Mouse (Mus musculus) E14TG2a.4 (cell line): Measurements from ENCODE around the gene Cyth1.

Source experiments
- CTCF ChIP-seq: conservative IDR thresholded peaks from 2 replicates; pipeline ENCODE4 v1.5.1; 2014; ENCODE audit warnings: low read length
- NANOG ChIP-seq: IDR thresholded peaks from 2 replicates; pipeline ENCODE4 v1.6.1; 2014; ENCODE audit warnings: borderline replicate concordance, low read length, mixed read lengths

DNA sequence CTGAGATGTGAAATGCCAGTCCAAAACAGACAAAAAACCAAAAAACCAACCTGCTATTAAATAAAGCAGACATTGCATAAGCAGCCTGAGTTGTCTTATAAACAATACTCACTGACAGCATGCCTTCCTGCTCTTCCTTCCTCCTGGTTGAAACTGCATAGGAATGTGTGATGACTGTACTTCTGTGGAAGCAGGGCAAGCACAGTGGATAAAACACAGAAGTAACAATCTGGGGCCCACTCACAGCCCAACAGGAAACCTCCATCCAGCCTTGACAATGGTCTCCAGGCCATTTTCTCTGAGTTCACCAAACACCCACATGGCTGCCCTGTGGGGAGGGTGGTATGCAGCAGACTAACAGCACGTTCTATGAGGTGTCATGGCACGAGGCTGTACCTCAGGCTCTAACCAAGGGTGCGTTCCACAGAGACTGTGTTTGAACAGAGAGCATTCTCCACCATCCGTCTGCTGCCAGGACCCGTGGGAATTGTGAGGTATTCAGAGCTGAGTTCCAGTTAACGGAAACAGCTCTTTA lies 26.0 kb downstream of the Cyth1 start:
- no peak for TF ChIP-seq CTCF
- no peak for TF ChIP-seq NANOG
